Mouse (Mus musculus) myocyte (in vitro differentiated cells): ENCODE results near the gene Rab4a. TPM values are rescaled to one million over a fixed set of nuclear protein-coding genes. Genes with fewer than 3 reads are reported as not detected.

ENCODE experiments used
- H3K27me3 ChIP-seq: one replicate; pipeline ENCODE4 v1.6.1; 2011; ENCODE audit not compliant: control insufficient read depth, insufficient read depth, insufficient read length
- H3K36me3 ChIP-seq: one replicate; pipeline ENCODE4 v1.6.1; 2011; ENCODE audit not compliant: control insufficient read depth, insufficient read depth
- H3K4me2 ChIP-seq: one replicate; pipeline ENCODE4 v1.6.1; 2011; ENCODE audit warnings: low read depth, control low read depth
- H3K4me3 ChIP-seq: one replicate; pipeline ENCODE4 v1.5.1; 2011; ENCODE audit warnings: mild to moderate bottlenecking, control low read depth, moderate library complexity
- H3K79me2 ChIP-seq: one replicate; pipeline ENCODE4 v1.6.1; 2011; ENCODE audit not compliant: control insufficient read depth, insufficient read depth
- H3ac ChIP-seq: one replicate; pipeline ENCODE4 v1.6.1; 2011; ENCODE audit not compliant: control insufficient read depth, insufficient read length
- CEBPB ChIP-seq: IDR thresholded peaks from 2 replicates; pipeline ENCODE4 v1.6.1; 2011; ENCODE audit warnings: mild to moderate bottlenecking, moderate library complexity; ENCODE audit not compliant: poor library complexity, insufficient read depth, severe bottlenecking
- E2F4 ChIP-seq: IDR thresholded peaks from one replicate; pipeline ENCODE4 v1.6.1; 2011; ENCODE audit warnings: mild to moderate bottlenecking, control low read depth, moderate library complexity; ENCODE audit not compliant: insufficient read depth
- MAX ChIP-seq: IDR thresholded peaks from one replicate; pipeline ENCODE4 v1.6.1; 2011; ENCODE audit warnings: low read depth, mild to moderate bottlenecking, control low read depth
- MYOD1 ChIP-seq, 3 experiments: IDR thresholded peaks; one replicate each; pipeline ENCODE4 v1.6.1; 2011; ENCODE audit warnings: control low read depth in 2 of 3, low read depth in 2 of 3, mild to moderate bottlenecking in 2 of 3, moderate library complexity in 1 of 3; ENCODE audit not compliant: insufficient read length in 2 of 3, control insufficient read depth in 1 of 3
- MYOG ChIP-seq, 3 experiments: IDR thresholded peaks; one replicate each; pipeline ENCODE4 v1.6.1; 2011; ENCODE audit warnings: control low read depth in 2 of 3, low read depth in 2 of 3, mild to moderate bottlenecking in 2 of 3; ENCODE audit not compliant: insufficient read length in 2 of 3, control insufficient read depth in 1 of 3, insufficient read depth in 1 of 3
- POLR2A ChIP-seq: IDR thresholded peaks from one replicate; pipeline ENCODE4 v1.6.1; 2011; ENCODE audit warnings: low read depth, mild to moderate bottlenecking, control low read depth, moderate library complexity; ENCODE audit not compliant: insufficient read length
- POLR2AphosphoS2 ChIP-seq: IDR thresholded peaks from one replicate; pipeline ENCODE4 v1.6.1; 2011; ENCODE audit warnings: low read depth, control low read depth; ENCODE audit not compliant: insufficient read length
- REST ChIP-seq: IDR thresholded peaks from one replicate; pipeline ENCODE4 v1.6.1; 2011; ENCODE audit warnings: mild to moderate bottlenecking, control low read depth, moderate library complexity; ENCODE audit not compliant: insufficient read depth, insufficient read length
- SRF ChIP-seq: IDR thresholded peaks from one replicate; pipeline ENCODE4 v1.6.1; 2011; ENCODE audit warnings: low read depth; ENCODE audit not compliant: control insufficient read depth, insufficient read length
- TCF12 ChIP-seq: IDR thresholded peaks from one replicate; pipeline ENCODE4 v1.6.1; 2011; ENCODE audit warnings: mild to moderate bottlenecking, control low read depth; ENCODE audit not compliant: poor library complexity, insufficient read depth, severe bottlenecking
- TCF3 ChIP-seq: IDR thresholded peaks from one replicate; pipeline ENCODE4 v1.6.1; 2011; ENCODE audit warnings: low read depth, control low read depth; ENCODE audit not compliant: insufficient read length
- USF1 ChIP-seq: IDR thresholded peaks from one replicate; pipeline ENCODE4 v1.6.1; 2011; ENCODE audit warnings: low read depth, mild to moderate bottlenecking, control low read depth, moderate library complexity
- polyA plus RNA-seq: library from polyadenylated mRNA; unstranded; fragments of >200 nt; fragmentation: generic; extraction: Trizol; gene quantifications from one replicate; pipeline ENCODE4 v1.2.1, GENCODE M21; 2012; ENCODE audit warnings: missing spikeins

Gene Rab4a
- polyA plus RNA-seq: 24.0 TPM

DNA sequence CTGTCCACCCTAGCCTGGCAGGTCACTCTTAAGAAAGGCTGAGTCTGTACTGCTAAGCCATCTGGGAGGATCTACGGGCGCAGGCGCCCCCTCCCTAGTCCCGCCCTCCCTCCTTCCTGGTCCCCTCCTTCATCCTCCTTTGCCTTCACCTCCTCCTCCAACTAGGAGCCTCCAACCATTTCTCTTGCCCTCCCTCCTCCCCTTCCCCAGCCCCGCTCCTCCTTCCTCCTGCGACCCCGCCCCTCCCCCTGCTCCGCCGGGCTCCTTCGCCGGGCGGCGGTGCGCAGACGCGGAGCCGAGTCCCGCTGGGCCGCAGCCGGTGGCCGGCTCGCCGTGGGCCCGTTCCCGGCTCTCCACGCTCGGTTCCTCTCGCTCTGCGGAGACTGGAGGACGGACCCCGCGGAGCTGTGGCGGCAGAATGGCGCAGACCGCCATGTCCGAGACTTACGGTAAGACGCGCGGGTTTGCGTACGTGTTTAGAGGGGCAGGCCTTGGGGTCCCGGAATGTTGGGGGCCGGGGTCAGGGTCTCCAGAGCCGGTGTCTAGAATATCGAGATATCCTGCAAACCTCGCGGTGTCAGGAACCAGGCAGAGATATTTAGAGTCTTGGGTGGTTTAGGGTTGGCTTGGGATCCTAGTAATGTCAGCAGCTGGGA is at the start of gene Rab4a:
Rab4a (plus strand) TSS at position 268 of the 656 bp plus-strand sequence.
- TF ChIP-seq TCF3 (no peak), POLR2A (peak; percentile 77), MYOG (IDR thresholded peaks at IDR 0.05; ENCODE audit: control insufficient read depth in 1 of 3, insufficient read depth in 1 of 3, insufficient read length in 2 of 3, low read depth in 2 of 3) (no peak)

GRCm38 (mm10) chr8:123756901-123757300 is 48.9 kb upstream of the Rab4a start:
- no peaks in the 10 kb centered on the region for H3K27me3 ChIP-seq
- no peak for TF ChIP-seq MYOD1 (IDR thresholded peaks at IDR 0.05; ENCODE audit: control insufficient read depth in 1 of 3, insufficient read length in 2 of 3, low read depth in 2 of 3)
- TF ChIP-seq MYOG (IDR thresholded peaks at IDR 0.05; ENCODE audit: control insufficient read depth in 1 of 3, insufficient read depth in 1 of 3, insufficient read length in 2 of 3, low read depth in 2 of 3): no peak
- TF ChIP-seq CEBPB: no peak
- no peak for TF ChIP-seq E2F4
- no peak for TF ChIP-seq MAX
- TF ChIP-seq POLR2A: no peak
- no peak for TF ChIP-seq REST
- no peak for TF ChIP-seq USF1
- TF ChIP-seq TCF3: no peak
- TF ChIP-seq TCF12: no peak
- no peak for TF ChIP-seq SRF
- TF ChIP-seq POLR2AphosphoS2: no peak
- no peak overlapping the region for H3K4me2 ChIP-seq
- no peak overlapping the region for H3ac ChIP-seq
- no peak overlapping the region for H3K4me3 ChIP-seq
- H3K36me3 ChIP-seq: no peaks in the 10 kb centered on the region
- no peaks in the 10 kb centered on the region for H3K79me2 ChIP-seq

More for the DNA sequence above, at the start of gene Rab4a:
- H3ac ChIP-seq: peak within 1 kb of the TSS; percentile 44
- no peaks in the 10 kb centered on the region for H3K36me3 ChIP-seq
- peak within 1 kb of the TSS; percentile 79 for H3K4me3 ChIP-seq
- peaks cover 16% of the 10 kb centered on the region for H3K79me2 ChIP-seq
- peak within 1 kb of the TSS; percentile 95 for H3K4me2 ChIP-seq
- H3K27me3 ChIP-seq: no peaks in the 10 kb centered on the region

GRCm38 (mm10) chr8:123758935-123759334 is 46.9 kb upstream of the Rab4a start:
- Histone ChIP-seq H3K27me3 (no peaks in the 10 kb centered on the region), H3K4me2 (no peak overlapping the region), H3ac (no peak overlapping the region), H3K79me2 (no peaks in the 10 kb centered on the region), H3K36me3 (no peaks in the 10 kb centered on the region), H3K4me3 (no peak overlapping the region)
- TF ChIP-seq USF1 (no peak), TCF12 (no peak)

DNA sequence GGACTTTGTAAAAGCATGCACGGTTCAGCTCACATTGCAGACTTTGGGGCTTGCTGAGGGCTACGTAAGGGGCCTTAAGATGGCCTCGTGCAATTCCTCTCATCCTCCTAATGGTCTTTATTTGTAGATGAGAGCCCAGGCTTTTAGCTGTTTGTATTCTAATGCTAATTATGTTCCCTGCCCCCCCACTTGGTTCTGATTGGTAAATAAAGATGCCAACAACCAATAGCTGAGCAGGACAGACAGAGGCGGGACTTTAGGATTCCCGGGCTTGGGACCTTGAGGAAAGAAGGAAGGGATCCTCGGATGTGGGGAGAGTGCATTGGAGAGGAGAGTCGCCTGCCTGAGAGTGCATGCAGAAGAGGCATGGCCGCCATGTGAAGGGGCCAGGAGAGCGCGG is 45.9 kb upstream of the Rab4a start:
- no peak overlapping the region for H3K4me2 ChIP-seq
- no peaks in the 10 kb centered on the region for H3K36me3 ChIP-seq
- H3K4me3 ChIP-seq: no peak overlapping the region
- H3ac ChIP-seq: no peak overlapping the region
- H3K27me3 ChIP-seq: no peaks in the 10 kb centered on the region
- H3K79me2 ChIP-seq: no peaks in the 10 kb centered on the region
- TF ChIP-seq MAX (no peak), TCF3 (no peak), REST (no peak), TCF12 (no peak), USF1 (no peak), MYOG (IDR thresholded peaks at IDR 0.05; ENCODE audit: control insufficient read depth in 1 of 3, insufficient read depth in 1 of 3, insufficient read length in 2 of 3, low read depth in 2 of 3) (no peak), POLR2A (no peak), POLR2AphosphoS2 (no peak), SRF (no peak), CEBPB (no peak), E2F4 (no peak), MYOD1 (IDR thresholded peaks at IDR 0.05; ENCODE audit: control insufficient read depth in 1 of 3, insufficient read length in 2 of 3, low read depth in 2 of 3) (no peak)

DNA sequence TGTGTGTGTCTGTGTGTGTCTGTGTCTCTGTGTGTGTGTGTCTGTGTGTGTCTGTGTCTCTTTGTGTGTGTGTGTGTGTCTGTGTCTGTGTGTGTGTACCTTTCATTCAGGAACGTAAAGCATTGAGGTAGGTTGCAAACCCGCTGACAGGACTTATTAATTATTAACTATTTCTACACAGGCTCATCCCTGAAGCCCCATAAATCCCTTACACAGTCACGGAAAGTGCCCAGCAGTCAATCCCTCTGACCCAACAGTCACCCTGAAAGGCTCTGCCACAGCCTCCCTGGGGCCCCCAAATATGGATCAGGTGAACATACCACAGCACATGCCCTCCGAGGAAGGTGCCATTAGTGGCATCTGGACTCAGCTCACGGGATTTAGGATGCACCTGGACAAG is 45.2 kb upstream of the Rab4a start:
- TF ChIP-seq POLR2AphosphoS2 (no peak), USF1 (no peak), REST (no peak), E2F4 (no peak), SRF (no peak), MYOG (IDR thresholded peaks at IDR 0.05; ENCODE audit: control insufficient read depth in 1 of 3, insufficient read depth in 1 of 3, insufficient read length in 2 of 3, low read depth in 2 of 3) (no peak), TCF12 (no peak), TCF3 (no peak), POLR2A (no peak), MYOD1 (IDR thresholded peaks at IDR 0.05; ENCODE audit: control insufficient read depth in 1 of 3, insufficient read length in 2 of 3, low read depth in 2 of 3) (no peak), CEBPB (no peak), MAX (no peak)
- no peak overlapping the region for H3K4me3 ChIP-seq
- H3ac ChIP-seq: no peak overlapping the region
- no peaks in the 10 kb centered on the region for H3K27me3 ChIP-seq
- H3K4me2 ChIP-seq: no peak overlapping the region
- H3K36me3 ChIP-seq: no peaks in the 10 kb centered on the region
- H3K79me2 ChIP-seq: no peaks in the 10 kb centered on the region
